Mouse (Mus musculus) cerebellum, adult 9-11 months (tissue): ENCODE measurements around the gene Pkig.
A peak's percentile ranks its signal among the peaks of the same experiment; 100 is the strongest.
"Not testable (repeated sequence)": the region's sequence is repeated elsewhere in the genome, so short reads cannot be mapped to it uniquely, and the experiment has no call there.

Experiments used
- DNase-seq: peaks from one replicate; pipeline ENCODE4 v3.0.0; 2022

The Pkig gene

DNA sequence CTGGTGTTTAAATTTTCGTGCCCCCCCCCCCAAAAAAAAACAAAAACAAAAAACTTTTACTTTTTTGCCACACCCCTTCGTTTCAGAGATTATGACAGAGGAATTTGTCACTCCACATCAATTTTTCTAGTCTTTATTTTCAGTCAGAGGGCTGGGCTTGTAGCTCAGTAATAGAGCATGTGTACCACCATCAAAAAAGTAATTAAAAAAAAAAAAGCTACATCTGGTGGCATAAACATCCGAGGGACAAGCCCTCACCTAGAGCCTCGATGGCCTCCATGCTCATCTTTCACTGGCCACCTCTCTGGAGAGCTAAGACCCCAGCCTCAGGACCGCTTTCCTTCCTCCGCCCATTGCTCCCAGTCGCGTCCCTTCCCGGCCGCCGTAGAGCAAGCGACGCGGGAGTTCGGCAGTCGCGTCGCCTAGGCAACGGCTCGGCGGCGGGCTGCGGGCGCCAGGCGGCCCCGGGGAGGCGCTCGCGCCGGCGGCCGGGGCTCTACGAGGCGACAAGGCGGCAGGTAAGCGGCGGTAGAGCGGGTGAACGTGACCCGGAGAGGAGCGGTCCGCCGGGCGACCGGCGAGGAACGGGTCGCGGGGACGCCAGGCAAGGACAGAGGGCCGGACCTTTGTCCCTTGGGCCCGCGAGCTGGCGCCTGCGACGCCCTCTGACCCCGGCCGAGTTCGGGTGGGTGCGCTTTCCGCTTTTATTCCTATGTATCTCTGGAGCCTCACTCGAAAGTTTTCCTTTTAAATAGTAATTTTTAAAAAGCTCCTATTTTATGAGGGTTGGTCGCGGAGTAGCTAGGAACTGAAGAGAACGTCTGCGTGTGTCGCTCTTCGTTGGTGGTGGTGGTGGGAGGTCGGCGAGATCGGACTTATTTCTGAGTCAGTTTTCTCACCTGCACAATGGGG, at the start of gene Pkig:
TSS of gene Pkig (plus strand) at position 412 of the 912 bp plus-strand sequence.
- DNase-seq, result peak; percentile 86

GRCm38 (mm10) chr2:163609281-163609975, 48.8 kb upstream of the Pkig start:
- peak; percentile 58 for DNase-seq

DNA sequence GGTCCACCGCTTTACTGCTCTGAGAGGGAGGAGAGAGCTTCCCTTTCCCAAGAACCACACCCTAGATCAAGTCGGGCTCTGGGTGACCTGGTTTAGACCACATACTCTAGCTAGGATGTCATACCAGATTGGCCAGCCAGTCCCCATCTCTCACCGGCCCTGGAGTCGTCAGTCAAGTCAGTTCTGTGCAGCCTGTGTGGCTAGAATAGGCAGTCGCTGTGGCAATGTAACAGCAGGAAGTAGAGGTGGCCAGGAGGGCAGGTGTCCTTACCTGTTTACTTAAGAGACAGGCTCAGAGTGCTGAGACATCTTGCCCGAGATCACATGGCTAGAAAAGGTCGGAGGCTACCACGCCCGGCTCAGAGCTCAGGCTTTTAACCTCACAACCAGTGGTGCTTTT, 47.0 kb upstream of the Pkig start:
- no peak for DNase-seq

DNA sequence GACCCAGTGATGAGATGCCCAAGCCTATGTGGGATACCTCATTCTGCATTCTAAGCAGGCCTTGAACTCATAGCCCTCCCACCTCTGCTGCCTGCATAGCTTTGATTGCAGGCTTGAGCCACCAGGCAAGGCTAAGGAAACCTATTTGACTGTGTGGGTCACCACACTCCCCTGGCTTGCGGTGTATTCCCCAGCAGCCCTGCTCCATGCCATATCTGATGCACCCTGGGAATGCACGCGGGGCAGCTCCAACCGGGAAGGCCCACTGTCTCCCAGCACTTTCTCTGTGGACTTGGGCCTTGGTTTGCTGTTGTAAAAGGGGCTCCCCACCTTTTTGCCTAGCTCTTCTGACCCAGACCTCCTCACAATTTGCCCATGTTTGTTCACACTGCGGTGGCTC, 45.0 kb upstream of the Pkig start:
- DNase-seq, result no peak

DNA sequence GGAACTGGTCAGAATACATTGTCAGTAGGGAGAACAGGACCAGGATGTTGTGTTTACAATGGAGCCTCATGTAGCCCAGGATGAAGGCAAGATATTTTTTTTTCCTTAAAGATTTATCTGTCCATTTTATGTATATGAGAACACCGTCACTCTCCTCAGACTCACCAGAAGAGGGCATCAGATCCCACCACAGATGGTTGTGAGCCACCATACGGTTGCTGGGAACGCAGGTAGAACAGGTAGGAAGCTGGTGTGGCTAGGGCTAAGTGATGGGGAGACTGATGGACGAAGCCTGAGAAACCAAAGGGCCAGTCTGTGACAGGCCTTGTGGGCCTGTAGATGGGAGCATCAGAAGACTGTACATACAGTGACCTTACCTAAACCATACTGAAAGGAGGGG, 44.2 kb upstream of the Pkig start:
- DNase-seq, result no peak

GRCm38 (mm10) chr2:163615401-163615800, 42.8 kb upstream of the Pkig start:
- DNase-seq, result no peak

GRCm38 (mm10) chr2:163615906-163616651, 42.1 kb upstream of the Pkig start:
- no peak for DNase-seq

DNA sequence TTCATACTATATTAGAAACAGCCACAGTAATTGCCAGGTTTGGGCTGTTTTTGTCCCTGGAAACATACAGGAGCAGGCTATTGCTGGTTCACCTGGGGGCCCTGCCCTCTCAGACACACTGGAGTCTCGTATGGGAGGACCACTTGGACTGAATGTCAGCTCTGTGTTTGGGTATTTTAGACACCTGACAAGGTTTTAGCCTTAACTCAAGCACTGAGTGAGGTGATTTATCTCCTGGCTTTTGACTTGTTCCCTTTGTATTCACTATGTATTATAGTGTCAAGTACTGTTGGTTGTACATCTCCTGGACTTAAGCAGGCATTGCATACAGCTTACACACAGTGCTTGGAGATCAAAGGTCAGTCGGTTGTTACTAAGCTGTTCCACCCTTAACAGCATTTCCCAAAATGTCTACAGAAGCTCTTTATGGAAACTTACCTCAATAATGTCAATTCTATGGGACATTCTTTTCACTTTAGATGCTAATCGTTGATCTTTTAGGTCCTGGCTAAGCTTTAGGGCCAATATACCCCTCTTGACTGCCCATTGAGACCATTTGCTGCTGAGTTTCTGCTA, 41.4 kb upstream of the Pkig start:
- DNase-seq, result no peak

- no peak for DNase-seq
These were observed 40.8 kb upstream of the Pkig start for GRCm38 (mm10) chr2:163617232-163617863.

- DNase-seq, result no peak
These were observed 40.3 kb upstream of the Pkig start for GRCm38 (mm10) chr2:163617874-163618273.

GRCm38 (mm10) chr2:163620451-163620850, 37.7 kb upstream of the Pkig start:
- DNase-seq, result no peak

DNA sequence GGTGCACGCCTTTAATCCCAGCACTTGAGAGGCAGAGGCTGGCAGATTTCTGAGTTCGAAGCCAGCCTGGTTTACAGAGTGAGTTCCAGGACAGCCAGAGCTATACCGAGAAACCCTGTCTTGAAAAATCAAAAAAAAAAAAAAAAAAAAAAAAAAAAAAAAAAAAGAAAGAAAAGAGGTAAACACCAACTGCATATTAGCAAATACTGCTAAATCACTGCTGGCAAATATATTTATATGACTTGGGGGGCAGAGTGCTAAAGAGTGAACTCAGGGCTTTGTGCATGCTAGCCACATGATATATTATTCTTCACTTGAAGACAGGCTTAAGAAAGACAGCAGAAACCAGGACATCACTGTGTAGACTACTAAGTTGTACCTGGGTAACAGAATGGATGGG, 36.8 kb upstream of the Pkig start:
- DNase-seq, result not testable (repeated sequence)

GRCm38 (mm10) chr2:163631223-163631622, 27.0 kb upstream of the Pkig start:
- DNase-seq, result no peak

DNA sequence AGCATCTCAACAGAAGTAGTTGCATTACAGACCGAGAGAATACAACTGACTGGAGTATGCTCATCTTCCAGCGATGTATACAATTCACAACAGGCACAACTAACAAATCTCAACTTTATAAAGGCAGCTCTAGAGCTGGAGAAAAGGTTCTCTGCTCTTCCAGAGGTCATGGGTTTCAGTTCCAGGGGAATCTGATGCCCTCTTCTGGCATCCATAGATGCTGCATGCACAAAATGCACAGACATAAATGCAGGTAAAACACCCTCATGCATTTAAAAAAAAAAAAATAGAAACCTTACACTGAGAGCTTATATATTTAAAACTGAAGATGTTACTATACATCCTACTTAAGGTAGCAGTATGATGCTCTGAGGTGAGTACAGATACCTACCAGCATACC, 26.5 kb upstream of the Pkig start:
- no peak for DNase-seq

DNA sequence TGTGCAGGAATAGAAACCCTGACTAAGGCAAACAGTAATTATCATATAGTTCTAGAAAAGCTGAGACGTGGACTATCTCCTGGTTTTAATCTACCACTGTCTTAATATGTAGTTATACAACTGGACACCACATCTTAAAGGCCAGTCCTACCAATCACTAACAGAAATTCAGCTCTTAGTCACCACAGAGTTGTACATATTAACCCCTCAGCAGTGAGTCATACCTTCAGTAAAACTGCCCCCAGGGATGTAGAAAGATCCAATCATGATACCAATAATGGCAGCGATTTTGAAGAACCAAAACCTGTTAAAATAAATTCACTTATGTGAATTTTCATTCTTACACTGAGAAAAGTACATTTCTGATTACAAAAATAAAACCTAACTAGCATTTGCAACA, 24.0 kb upstream of the Pkig start:
- DNase-seq, result no peak

DNA sequence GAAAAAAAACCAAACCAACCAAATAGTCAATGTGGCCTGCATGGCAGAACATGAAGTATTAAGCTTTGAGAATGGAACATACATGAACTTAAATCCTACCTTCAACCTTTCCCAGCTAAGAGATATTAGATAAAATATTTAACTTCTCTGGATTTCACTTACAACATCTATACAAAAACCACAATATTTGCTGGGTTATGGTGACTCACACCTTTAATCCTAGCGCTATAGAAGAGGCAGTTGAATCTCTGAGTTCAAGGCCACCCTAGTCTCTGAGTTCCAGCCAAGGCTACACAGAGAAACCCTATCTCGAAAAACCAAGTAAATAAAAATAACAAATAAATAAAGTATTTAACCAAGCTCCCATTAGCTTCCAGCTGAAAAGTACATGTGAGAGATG, 22.1 kb upstream of the Pkig start:
- no peak for DNase-seq

DNA sequence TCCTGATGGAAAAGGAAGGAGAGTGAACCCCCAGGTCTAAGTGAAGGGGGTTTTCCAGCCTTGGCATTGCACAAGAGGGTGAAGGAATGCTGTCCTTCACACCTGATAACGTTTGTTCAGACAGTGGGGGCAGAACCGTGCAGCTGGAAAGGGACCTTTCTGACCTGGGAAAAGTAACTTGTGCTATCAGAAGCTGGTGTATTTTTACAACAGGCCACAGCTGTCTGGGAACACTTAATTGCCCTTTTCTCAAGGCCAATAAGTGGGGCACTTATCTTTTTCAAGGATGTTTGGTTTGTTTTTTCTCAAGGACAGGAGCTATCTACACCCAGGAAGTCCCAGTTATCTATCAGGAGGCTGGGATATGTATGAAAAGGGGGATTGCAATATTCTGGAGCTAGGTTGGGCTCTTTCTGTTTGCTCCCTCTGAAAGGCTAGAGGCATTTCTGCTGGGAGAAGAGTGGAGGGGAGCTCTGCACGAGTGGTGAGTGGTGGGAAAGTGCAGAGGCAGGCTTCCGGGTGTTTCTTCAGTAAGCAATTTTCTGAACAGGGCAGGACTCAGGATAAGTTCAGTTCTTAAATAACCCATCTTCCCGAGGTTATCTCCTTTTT, 20.4 kb upstream of the Pkig start:
- no peak for DNase-seq

DNA sequence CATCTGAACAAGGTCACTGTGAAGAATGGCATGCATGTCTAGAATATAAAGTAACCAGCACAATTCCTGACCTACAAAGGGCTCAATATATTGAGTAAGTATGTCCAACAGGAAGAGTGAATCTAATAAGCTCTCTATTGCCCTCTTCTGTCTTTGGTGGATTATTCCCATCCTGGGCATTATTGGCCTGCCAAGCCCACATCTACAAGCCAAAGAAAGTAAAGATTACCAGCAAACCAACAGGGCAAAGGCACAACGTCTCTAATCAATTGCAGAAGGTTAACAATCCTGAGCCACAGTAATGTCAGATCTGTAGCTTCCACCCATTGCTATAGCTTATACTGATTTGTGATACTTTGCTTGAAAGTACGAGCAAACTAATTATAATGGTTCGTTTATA, 17.7 kb upstream of the Pkig start:
- DNase-seq, result no peak

GRCm38 (mm10) chr2:163641681-163642080, 16.5 kb upstream of the Pkig start:
- DNase-seq, result no peak

- DNase-seq, result peak; percentile 80
These were observed 15.3 kb upstream of the Pkig start for GRCm38 (mm10) chr2:163642685-163643575.

DNA sequence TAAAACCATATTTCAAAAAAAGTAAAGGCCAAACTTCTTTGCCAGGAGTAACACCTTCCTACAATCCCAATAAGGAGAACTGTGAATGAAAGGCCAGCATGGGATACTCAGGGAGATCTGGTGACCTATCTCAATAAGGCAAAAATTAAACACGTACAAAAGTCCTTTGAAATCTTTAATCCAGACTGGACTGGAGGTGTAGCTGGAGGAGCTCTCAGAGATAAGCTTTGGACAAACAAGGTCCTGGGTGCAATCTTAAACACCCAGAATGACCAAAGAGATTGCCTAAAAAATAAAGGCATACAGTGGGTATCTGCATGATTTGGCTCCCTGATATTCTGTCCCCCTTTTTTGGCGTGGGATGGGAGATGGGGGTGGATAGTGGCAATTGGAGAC, 14.6 kb upstream of the Pkig start:
- no peak for DNase-seq
